Mouse (Mus musculus) lung, embryonic 16.5 days (tissue): Measurements from ENCODE around the gene Pde1c. TPM values are rescaled to one million over a fixed set of nuclear protein-coding genes. Genes with fewer than 3 reads are reported as not detected.

ENCODE experiments used
- ATAC-seq: fragments of 200-750 bp; cut with Nextera tagmentation; 2 replicates; pipeline ENCODE4 v1.8.0; 2017; ENCODE audit warnings: low read depth, mild to moderate bottlenecking, moderate library complexity
- H3K27ac ChIP-seq: fragments of 300-500 bp; sonication (generic); 2 replicates; pipeline ENCODE4 v1.5.1; 2014; ENCODE audit warnings: mild to moderate bottlenecking, control low read depth, low read length
- H3K27me3 ChIP-seq: fragments of 300-500 bp; sonication (generic); 2 replicates; pipeline ENCODE4 v1.6.1; 2014; ENCODE audit warnings: low read depth, low read length, mixed read lengths; ENCODE audit not compliant: control insufficient read depth, insufficient read depth
- H3K36me3 ChIP-seq: fragments of 300-500 bp; sonication (generic); 2 replicates; pipeline ENCODE4 v1.6.1; 2014; ENCODE audit warnings: low read length; ENCODE audit not compliant: control insufficient read depth, insufficient read depth
- H3K4me1 ChIP-seq: fragments of 300-500 bp; sonication (generic); replicated peaks from 2 replicates; pipeline ENCODE4 v1.6.1; 2014; ENCODE audit warnings: low read length, mixed read lengths; ENCODE audit not compliant: control insufficient read depth, insufficient read depth
- H3K4me2 ChIP-seq: fragments of 300-500 bp; sonication (generic); 2 replicates; pipeline ENCODE4 v1.6.1; 2014; ENCODE audit warnings: low read depth, low read length, control low read depth
- H3K4me3 ChIP-seq: fragments of 300-500 bp; sonication (generic); 2 replicates; pipeline ENCODE4 v1.5.1; 2014; ENCODE audit warnings: mild to moderate bottlenecking, low read length, control low read depth
- H3K9ac ChIP-seq: fragments of 300-500 bp; sonication (generic); 2 replicates; pipeline ENCODE4 v1.6.1; 2014; ENCODE audit warnings: low read length, control low read depth
- H3K9me3 ChIP-seq: fragments of 300-500 bp; sonication (generic); 2 replicates; pipeline ENCODE4 v1.6.1; 2016; ENCODE audit warnings: low read length; ENCODE audit not compliant: control insufficient read depth
- WGBS: fragments of 180-500 bp; shearing (Covaris S2); extraction: QIAGEN DNeasy Blood & Tissue Kit; methylation state at CpG from one replicate; pipeline ENCODE4 v1.1.7; 2014; 5-methylcytosine and 5-hydroxymethylcytosine counted together
- polyA plus RNA-seq: library from polyadenylated mRNA; unstranded; fragments of >200 nt; fragmentation: Nextera tagmentation; extraction: Ambion mirVana; gene quantifications from 2 replicates; pipeline ENCODE4 v1.2.1, GENCODE M21; 2015

The Pde1c gene
- polyA plus RNA-seq, 1 experiment from 2014 or later = 0.89 TPM

- Histone ChIP-seq H3K36me3 (no peaks in the 10 kb centered on the region), H3K27ac (no peak overlapping the region), H3K9ac (no peak overlapping the region), H3K4me2 (no peak overlapping the region), H3K4me3 (no peak overlapping the region), H3K27me3 (no peaks in the 10 kb centered on the region), H3K9me3 (no peaks in the 10 kb centered on the region), H3K4me1 (no peaks in the 10 kb centered on the region)
- ATAC-seq = no peak
- 48% methylated on average over 5 of the region's 5 CpGs for WGBS
Measured at GRCm38 (mm10) chr6:56044270-56044669, 524.6 kb downstream of the Pde1c start.

GRCm38 (mm10) chr6:56039476-56040055 is 529.3 kb downstream of the Pde1c start:
- Histone ChIP-seq H3K4me2 (no peak overlapping the region), H3K4me3 (no peak overlapping the region), H3K36me3 (no peaks in the 10 kb centered on the region), H3K9me3 (no peaks in the 10 kb centered on the region), H3K27me3 (no peaks in the 10 kb centered on the region), H3K9ac (no peak overlapping the region), H3K4me1 (no peaks in the 10 kb centered on the region), H3K27ac (no peak overlapping the region)
- 64% methylated on average over 4 of the region's 4 CpGs for WGBS
- no peak for ATAC-seq

GRCm38 (mm10) chr6:56035054-56035453 is 533.8 kb downstream of the Pde1c start:
- Histone ChIP-seq H3K27ac (no peak overlapping the region), H3K27me3 (no peaks in the 10 kb centered on the region), H3K4me3 (no peak overlapping the region), H3K4me1 (no peaks in the 10 kb centered on the region), H3K9me3 (no peaks in the 10 kb centered on the region), H3K4me2 (no peak overlapping the region), H3K36me3 (no peaks in the 10 kb centered on the region), H3K9ac (no peak overlapping the region)
- ATAC-seq = no peak
- 61% methylated on average over 10 of the region's 10 CpGs for WGBS

GRCm38 (mm10) chr6:56032231-56032630 is 536.7 kb downstream of the Pde1c start:
- no peak overlapping the region for H3K4me3 ChIP-seq
- no peak overlapping the region for H3K27ac ChIP-seq
- no peaks in the 10 kb centered on the region for H3K9me3 ChIP-seq
- no peaks in the 10 kb centered on the region for H3K4me1 ChIP-seq
- H3K36me3 ChIP-seq = no peaks in the 10 kb centered on the region
- no peak overlapping the region for H3K4me2 ChIP-seq
- 54% methylated on average over 2 of the region's 2 CpGs for WGBS
- no peaks in the 10 kb centered on the region for H3K27me3 ChIP-seq
- no peak for ATAC-seq
- no peak overlapping the region for H3K9ac ChIP-seq

GRCm38 (mm10) chr6:56029986-56030385 is 538.9 kb downstream of the Pde1c start:
- Histone ChIP-seq H3K27ac (no peak overlapping the region), H3K4me2 (no peak overlapping the region), H3K4me1 (no peaks in the 10 kb centered on the region), H3K9ac (no peak overlapping the region), H3K36me3 (no peaks in the 10 kb centered on the region), H3K9me3 (no peaks in the 10 kb centered on the region), H3K27me3 (no peaks in the 10 kb centered on the region), H3K4me3 (no peak overlapping the region)
- 56% methylated on average over 5 of the region's 5 CpGs for WGBS
- ATAC-seq = no peak

GRCm38 (mm10) chr6:56027966-56028365 is 540.9 kb downstream of the Pde1c start:
- H3K4me1 ChIP-seq = no peaks in the 10 kb centered on the region
- H3K27me3 ChIP-seq = no peaks in the 10 kb centered on the region
- no peak for ATAC-seq
- H3K9me3 ChIP-seq = no peaks in the 10 kb centered on the region
- H3K9ac ChIP-seq = no peak overlapping the region
- no peak overlapping the region for H3K4me3 ChIP-seq
- no peak overlapping the region for H3K27ac ChIP-seq
- H3K36me3 ChIP-seq = no peaks in the 10 kb centered on the region
- H3K4me2 ChIP-seq = no peak overlapping the region
- WGBS = 73% methylated on average over 5 of the region's 5 CpGs

- no peak overlapping the region for H3K9ac ChIP-seq
- no peaks in the 10 kb centered on the region for H3K9me3 ChIP-seq
- no peak overlapping the region for H3K4me3 ChIP-seq
- no peaks in the 10 kb centered on the region for H3K4me1 ChIP-seq
- 59% methylated on average over 6 of the region's 6 CpGs for WGBS
- no peak overlapping the region for H3K27ac ChIP-seq
- no peak for ATAC-seq
- no peak overlapping the region for H3K4me2 ChIP-seq
- H3K36me3 ChIP-seq = no peaks in the 10 kb centered on the region
- H3K27me3 ChIP-seq = no peaks in the 10 kb centered on the region
Measured at GRCm38 (mm10) chr6:56027318-56027717, 541.6 kb downstream of the Pde1c start.

GRCm38 (mm10) chr6:56025533-56025932 is 543.4 kb downstream of the Pde1c start:
- no peaks in the 10 kb centered on the region for H3K36me3 ChIP-seq
- H3K4me2 ChIP-seq = no peak overlapping the region
- no peak for ATAC-seq
- no peaks in the 10 kb centered on the region for H3K4me1 ChIP-seq
- no peaks in the 10 kb centered on the region for H3K9me3 ChIP-seq
- 53% methylated on average over 2 of the region's 2 CpGs for WGBS
- H3K4me3 ChIP-seq = no peak overlapping the region
- no peak overlapping the region for H3K27ac ChIP-seq
- H3K27me3 ChIP-seq = no peaks in the 10 kb centered on the region
- H3K9ac ChIP-seq = no peak overlapping the region
